Mouse (Mus musculus): Measurements from ENCODE around the gene Card9. TPM values are rescaled to one million over a fixed set of nuclear protein-coding genes. Genes with fewer than 3 reads are reported as not detected.

The Card9 gene
- polyA plus RNA-seq, 1 experiment from 2014 or later: 1.5 TPM

DNA sequence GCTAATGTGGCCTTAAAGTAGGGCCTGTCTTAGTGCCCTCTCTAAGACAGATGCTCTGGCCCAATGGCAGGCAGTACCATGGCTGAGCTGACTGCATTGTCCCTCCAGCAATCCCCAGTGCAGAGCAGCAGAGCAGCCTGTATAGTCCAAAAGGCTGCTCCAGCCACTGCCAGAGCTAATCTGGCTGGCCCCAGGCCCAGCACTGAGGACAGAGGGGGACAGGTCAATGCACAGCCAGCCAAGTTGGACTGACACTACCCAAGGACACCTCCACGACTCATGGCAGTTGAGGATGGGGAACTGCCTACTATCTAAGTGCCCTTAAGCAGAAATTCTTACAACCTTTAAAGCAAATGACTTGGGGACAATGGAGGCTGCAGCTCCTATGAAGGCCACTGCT is 7.9 kb upstream of the Card9 start:
- peaks cover 36% of the 10 kb centered on the region for H3K36me3 ChIP-seq (ENCODE audit: control insufficient read depth, insufficient read depth, low read length)

GRCm38 (mm10) chr2:26367911-26368310 is 7.2 kb upstream of the Card9 start:
- H3K4me2 ChIP-seq (ENCODE audit: low read depth, low read length): no peak overlapping the region
- H3K27ac ChIP-seq (ENCODE audit: low read length): no peak overlapping the region
- peaks cover 36% of the 10 kb centered on the region for H3K36me3 ChIP-seq (ENCODE audit: control insufficient read depth, insufficient read depth, low read length)
- H3K4me1 ChIP-seq (ENCODE audit: control insufficient read depth, insufficient read depth, low read length): peaks cover 6% of the 10 kb centered on the region; the same call in 1 of the 2 replicates
- H3K27me3 ChIP-seq (ENCODE audit: control insufficient read depth, insufficient read depth, low read length): no peaks in the 10 kb centered on the region
- H3K9me3 ChIP-seq (replicated peaks; ENCODE audit: control insufficient read depth, low read length): no peaks in the 10 kb centered on the region
- WGBS: 91% methylated on average over 6 of the region's 6 CpGs
- no peak overlapping the region for H3K4me3 ChIP-seq (replicated peaks; ENCODE audit: low read length)
- no peak overlapping the region for H3K9ac ChIP-seq (ENCODE audit: low read length)
- no peak for ATAC-seq (ENCODE audit: insufficient read depth, low FRiP score)

More for the DNA sequence above, 7.9 kb upstream of the Card9 start:
- Histone ChIP-seq H3K4me3 (replicated peaks; ENCODE audit: low read length) (no peak overlapping the region), H3K9ac (ENCODE audit: low read length) (no peak overlapping the region), H3K9me3 (replicated peaks; ENCODE audit: control insufficient read depth, low read length) (no peaks in the 10 kb centered on the region), H3K4me2 (ENCODE audit: low read depth, low read length) (no peak overlapping the region), H3K4me1 (ENCODE audit: control insufficient read depth, insufficient read depth, low read length) (peaks cover 6% of the 10 kb centered on the region; the same call in 1 of the 2 replicates), H3K27me3 (ENCODE audit: control insufficient read depth, insufficient read depth, low read length) (no peaks in the 10 kb centered on the region), H3K27ac (ENCODE audit: low read length) (no peak overlapping the region)
- WGBS: 82% methylated on average over 1 of the region's 1 CpGs
- ATAC-seq (ENCODE audit: insufficient read depth, low FRiP score): no peak

DNA sequence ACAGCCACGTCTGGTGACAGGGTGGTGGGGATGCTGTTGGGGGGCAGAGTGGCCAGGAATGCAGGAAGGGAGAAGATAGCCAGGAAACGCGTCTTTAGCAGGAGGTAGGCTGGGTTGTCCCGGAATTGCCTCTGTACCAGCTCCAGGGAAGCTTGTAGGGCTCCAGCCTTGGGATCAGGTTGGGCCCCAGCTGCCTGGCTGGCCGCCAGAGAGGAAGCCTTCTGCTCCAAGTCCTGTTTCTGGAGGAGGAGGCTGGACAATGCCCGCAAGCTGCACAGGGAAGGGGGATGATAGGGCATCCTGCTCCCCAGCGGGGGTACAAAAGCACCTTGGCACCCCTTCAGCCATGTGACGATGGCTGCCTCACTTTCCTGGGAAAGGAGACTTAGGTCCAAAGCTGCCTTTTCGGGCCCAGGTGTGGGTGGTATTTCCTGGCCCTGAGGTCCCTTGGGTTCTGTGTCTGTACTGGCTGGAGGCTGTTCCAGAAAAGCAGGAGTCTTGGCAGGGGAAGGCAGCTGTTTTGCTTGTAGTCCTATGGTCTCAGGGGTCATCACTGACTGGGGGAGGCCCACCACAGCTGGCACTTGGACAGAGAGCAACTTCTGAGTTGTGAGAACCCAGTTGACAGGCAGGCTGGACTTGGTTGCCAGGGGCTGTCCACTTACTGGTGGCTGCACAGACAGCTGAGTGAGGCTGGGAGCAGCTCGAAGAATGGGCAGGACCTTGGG is 4.2 kb upstream of the Card9 start:
- Histone ChIP-seq H3K4me1 (ENCODE audit: control insufficient read depth, insufficient read depth, low read length) (peaks cover 6% of the 10 kb centered on the region; the same call in 1 of the 2 replicates), H3K9ac (ENCODE audit: low read length) (peak overlapping the region; percentile 28; the same call in 1 of the 2 replicates), H3K27me3 (ENCODE audit: control insufficient read depth, insufficient read depth, low read length) (no peaks in the 10 kb centered on the region), H3K4me2 (ENCODE audit: low read depth, low read length) (no peak overlapping the region), H3K4me3 (replicated peaks; ENCODE audit: low read length) (no peak overlapping the region), H3K9me3 (replicated peaks; ENCODE audit: control insufficient read depth, low read length) (no peaks in the 10 kb centered on the region), H3K36me3 (ENCODE audit: control insufficient read depth, insufficient read depth, low read length) (peaks cover 28% of the 10 kb centered on the region; the same call in 1 of the 2 replicates), H3K27ac (ENCODE audit: low read length) (peak overlapping the region; percentile 50; the same call in 1 of the 2 replicates)
- 72% methylated on average over 10 of the region's 10 CpGs for WGBS
- ATAC-seq (ENCODE audit: insufficient read depth, low FRiP score): no peak; the same call in 1 of the 2 replicates

- H3K27me3 ChIP-seq (ENCODE audit: control insufficient read depth, insufficient read depth, low read length): no peaks in the 10 kb centered on the region
Measured at GRCm38 (mm10) chr2:26363481-26363880, 2.8 kb upstream of the Card9 start.

DNA sequence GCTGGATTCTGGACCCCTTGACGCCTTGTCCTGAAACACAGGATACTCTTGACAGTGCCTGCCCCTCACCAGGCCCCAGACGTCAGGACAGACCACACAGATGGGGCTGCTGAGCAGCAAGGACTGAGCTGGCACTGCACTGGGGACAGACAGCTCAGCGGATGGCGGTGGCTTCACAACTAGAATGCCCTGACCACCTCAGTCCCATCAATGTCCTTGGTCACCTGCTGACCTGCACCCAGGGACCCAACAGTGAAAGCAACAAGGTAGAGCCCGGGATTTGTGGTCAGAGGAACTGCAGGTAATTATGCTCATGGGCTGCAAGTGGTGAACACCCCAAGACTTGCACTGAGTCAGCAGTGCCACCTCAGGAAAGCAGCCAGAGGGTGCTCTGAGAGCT is 2.3 kb upstream of the Card9 start:
- Histone ChIP-seq H3K36me3 (ENCODE audit: control insufficient read depth, insufficient read depth, low read length) (peaks cover 16% of the 10 kb centered on the region; the same call in 1 of the 2 replicates), H3K27ac (ENCODE audit: low read length) (no peak overlapping the region)

More at GRCm38 (mm10) chr2:26363481-26363880, 2.8 kb upstream of the Card9 start:
- ATAC-seq (ENCODE audit: insufficient read depth, low FRiP score): no peak
- WGBS: 53% methylated on average over 5 of the region's 5 CpGs
- no peak overlapping the region for H3K4me2 ChIP-seq (ENCODE audit: low read depth, low read length)
- H3K9me3 ChIP-seq (replicated peaks; ENCODE audit: control insufficient read depth, low read length): no peaks in the 10 kb centered on the region
- peaks cover 6% of the 10 kb centered on the region; the same call in 1 of the 2 replicates for H3K4me1 ChIP-seq (ENCODE audit: control insufficient read depth, insufficient read depth, low read length)
- peaks cover 21% of the 10 kb centered on the region; the same call in 1 of the 2 replicates for H3K36me3 ChIP-seq (ENCODE audit: control insufficient read depth, insufficient read depth, low read length)
- H3K9ac ChIP-seq (ENCODE audit: low read length): no peak overlapping the region
- no peak overlapping the region for H3K27ac ChIP-seq (ENCODE audit: low read length)
- H3K4me3 ChIP-seq (replicated peaks; ENCODE audit: low read length): no peak overlapping the region

GRCm38 (mm10) chr2:26359983-26360382 is 735 bp downstream of the Card9 start:
- Histone ChIP-seq H3K27me3 (ENCODE audit: control insufficient read depth, insufficient read depth, low read length) (no peaks in the 10 kb centered on the region), H3K4me2 (ENCODE audit: low read depth, low read length) (peak overlapping the region; percentile 11; the same call in 1 of the 2 replicates), H3K4me1 (ENCODE audit: control insufficient read depth, insufficient read depth, low read length) (peaks cover 5% of the 10 kb centered on the region; the same call in 1 of the 2 replicates), H3K9me3 (replicated peaks; ENCODE audit: control insufficient read depth, low read length) (no peaks in the 10 kb centered on the region), H3K9ac (ENCODE audit: low read length) (no peak overlapping the region), H3K4me3 (replicated peaks; ENCODE audit: low read length) (no peak overlapping the region), H3K27ac (ENCODE audit: low read length) (no peak overlapping the region; the same call in 1 of the 2 replicates), H3K36me3 (ENCODE audit: control insufficient read depth, insufficient read depth, low read length) (no peaks in the 10 kb centered on the region)
- peak; percentile 9; the same call in 1 of the 2 replicates for ATAC-seq (ENCODE audit: insufficient read depth, low FRiP score)
- 66% methylated on average over 6 of the region's 6 CpGs for WGBS

More for the DNA sequence above, 2.3 kb upstream of the Card9 start:
- Histone ChIP-seq H3K4me2 (ENCODE audit: low read depth, low read length) (no peak overlapping the region), H3K27me3 (ENCODE audit: control insufficient read depth, insufficient read depth, low read length) (no peaks in the 10 kb centered on the region), H3K4me3 (replicated peaks; ENCODE audit: low read length) (no peak overlapping the region), H3K4me1 (ENCODE audit: control insufficient read depth, insufficient read depth, low read length) (peaks cover 6% of the 10 kb centered on the region; the same call in 1 of the 2 replicates), H3K9me3 (replicated peaks; ENCODE audit: control insufficient read depth, low read length) (no peaks in the 10 kb centered on the region), H3K9ac (ENCODE audit: low read length) (no peak overlapping the region)
- no peak for ATAC-seq (ENCODE audit: insufficient read depth, low FRiP score)
- 86% methylated on average over 5 of the region's 5 CpGs for WGBS

GRCm38 (mm10) chr2:26358667-26359320 is 1.9 kb downstream of the Card9 start:
- WGBS: 84% methylated on average over 13 of the region's 13 CpGs
- Histone ChIP-seq H3K36me3 (ENCODE audit: control insufficient read depth, insufficient read depth, low read length) (no peaks in the 10 kb centered on the region), H3K4me1 (ENCODE audit: control insufficient read depth, insufficient read depth, low read length) (no peaks in the 10 kb centered on the region), H3K4me3 (replicated peaks; ENCODE audit: low read length) (no peak overlapping the region), H3K4me2 (ENCODE audit: low read depth, low read length) (no peak overlapping the region), H3K9ac (ENCODE audit: low read length) (no peak overlapping the region), H3K27me3 (ENCODE audit: control insufficient read depth, insufficient read depth, low read length) (no peaks in the 10 kb centered on the region), H3K9me3 (replicated peaks; ENCODE audit: control insufficient read depth, low read length) (no peaks in the 10 kb centered on the region), H3K27ac (ENCODE audit: low read length) (no peak overlapping the region)
- ATAC-seq (ENCODE audit: insufficient read depth, low FRiP score): no peak

- no peak overlapping the region for H3K4me3 ChIP-seq (replicated peaks; ENCODE audit: low read length)
- H3K4me2 ChIP-seq (ENCODE audit: low read depth, low read length): no peak overlapping the region
- WGBS: 46% methylated on average over 15 of the region's 15 CpGs
- peak; percentile 26; the same call in 1 of the 2 replicates for ATAC-seq (ENCODE audit: insufficient read depth, low FRiP score)
- no peak overlapping the region for H3K27ac ChIP-seq (ENCODE audit: low read length)
- no peaks in the 10 kb centered on the region for H3K9me3 ChIP-seq (replicated peaks; ENCODE audit: control insufficient read depth, low read length)
- peaks cover 5% of the 10 kb centered on the region for H3K4me1 ChIP-seq (ENCODE audit: control insufficient read depth, insufficient read depth, low read length)
- no peak overlapping the region for H3K9ac ChIP-seq (ENCODE audit: low read length)
- no peaks in the 10 kb centered on the region for H3K27me3 ChIP-seq (ENCODE audit: control insufficient read depth, insufficient read depth, low read length)
- H3K36me3 ChIP-seq (ENCODE audit: control insufficient read depth, insufficient read depth, low read length): no peaks in the 10 kb centered on the region
Measured at GRCm38 (mm10) chr2:26357484-26357883, 3.2 kb downstream of the Card9 start.

DNA sequence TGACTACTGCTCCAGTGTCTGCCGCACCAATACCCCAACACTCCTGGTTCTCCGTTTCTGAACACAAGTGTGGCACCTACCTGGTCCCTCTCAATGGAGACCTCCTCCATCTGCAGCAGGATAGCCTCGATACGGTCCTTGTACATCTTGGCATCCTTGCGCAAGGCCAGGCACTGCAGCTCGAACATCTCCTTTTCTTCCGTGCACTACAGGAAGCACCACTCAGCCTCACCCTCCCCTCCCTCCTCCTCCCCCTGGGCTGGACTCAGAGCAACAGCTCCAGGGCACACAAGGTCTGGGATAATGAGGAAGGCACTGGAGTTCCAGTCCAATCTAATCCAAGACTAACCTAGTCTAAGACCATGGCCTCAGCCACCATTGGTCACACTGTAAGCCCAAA is 4.0 kb downstream of the Card9 start:
- 76% methylated on average over 7 of the region's 7 CpGs for WGBS

More for the DNA sequence above, 4.0 kb downstream of the Card9 start:
- Histone ChIP-seq H3K27me3 (ENCODE audit: control insufficient read depth, insufficient read depth, low read length) (no peaks in the 10 kb centered on the region), H3K9ac (ENCODE audit: low read length) (no peak overlapping the region), H3K4me3 (replicated peaks; ENCODE audit: low read length) (no peak overlapping the region), H3K27ac (ENCODE audit: low read length) (no peak overlapping the region), H3K36me3 (ENCODE audit: control insufficient read depth, insufficient read depth, low read length) (no peaks in the 10 kb centered on the region), H3K4me1 (ENCODE audit: control insufficient read depth, insufficient read depth, low read length) (peaks cover 6% of the 10 kb centered on the region), H3K4me2 (ENCODE audit: low read depth, low read length) (no peak overlapping the region), H3K9me3 (replicated peaks; ENCODE audit: control insufficient read depth, low read length) (no peaks in the 10 kb centered on the region)
- ATAC-seq (ENCODE audit: insufficient read depth, low FRiP score): no peak
